Mouse (Mus musculus): ENCODE measurements around the gene Nlgn1. TPM values are rescaled to one million over a fixed set of nuclear protein-coding genes. Genes with fewer than 3 reads are reported as not detected.
"Not testable (repeated sequence)": the region's sequence is repeated elsewhere in the genome, so short reads cannot be mapped to it uniquely, and the experiment has no call there.

Nlgn1 gene
- total RNA-seq, 2 experiments from 2014 or later: 0.51 to 0.53 TPM

- DNase-seq (ENCODE audit: low spot score in 2 of 2): no peak
Measured at GRCm38 (mm10) chr3:25658006-25658405, 674.3 kb downstream of the Nlgn1 start.

- DNase-seq (ENCODE audit: low spot score in 2 of 2): no peak
Measured at GRCm38 (mm10) chr3:25657074-25657473, 675.2 kb downstream of the Nlgn1 start.

- peak in 1 of 2 experiments; percentile 3 for DNase-seq (ENCODE audit: low spot score in 2 of 2)
Measured at GRCm38 (mm10) chr3:25653010-25653409, 679.2 kb downstream of the Nlgn1 start.

- DNase-seq (ENCODE audit: low spot score in 2 of 2): no peak
Measured at GRCm38 (mm10) chr3:25645895-25646691, 686.2 kb downstream of the Nlgn1 start.

- DNase-seq (ENCODE audit: low spot score in 2 of 2): no peak
Measured at GRCm38 (mm10) chr3:25629198-25629597, 703.1 kb downstream of the Nlgn1 start.

GRCm38 (mm10) chr3:25606597-25606996 is 725.7 kb downstream of the Nlgn1 start:
- no peak for DNase-seq (ENCODE audit: low spot score in 2 of 2)

- no peak for DNase-seq (ENCODE audit: low spot score in 2 of 2)
Measured at GRCm38 (mm10) chr3:25597513-25597912, 734.7 kb downstream of the Nlgn1 start.

- no peak for DNase-seq (ENCODE audit: low spot score in 2 of 2)
Measured at GRCm38 (mm10) chr3:25575526-25575925, 756.7 kb downstream of the Nlgn1 start.

- DNase-seq (ENCODE audit: low spot score in 2 of 2): no peak
Measured at GRCm38 (mm10) chr3:25574840-25575239, 757.4 kb downstream of the Nlgn1 start.

- not testable (repeated sequence) for DNase-seq (ENCODE audit: low spot score in 2 of 2)
Measured at GRCm38 (mm10) chr3:25558513-25558912, 773.7 kb downstream of the Nlgn1 start.

GRCm38 (mm10) chr3:25549097-25549496 is 783.2 kb downstream of the Nlgn1 start:
- DNase-seq (ENCODE audit: low spot score in 2 of 2): not testable (repeated sequence)

- DNase-seq (ENCODE audit: low spot score in 2 of 2): not testable (repeated sequence)
Measured at GRCm38 (mm10) chr3:25524236-25524635, 808.0 kb downstream of the Nlgn1 start.

- no peak for DNase-seq (ENCODE audit: low spot score in 2 of 2)
Measured at GRCm38 (mm10) chr3:25463051-25463450, 869.2 kb downstream of the Nlgn1 start.

GRCm38 (mm10) chr3:25456250-25456860 is 875.9 kb downstream of the Nlgn1 start:
- no peak for DNase-seq (ENCODE audit: low spot score in 2 of 2)

- no peak for DNase-seq (ENCODE audit: low spot score in 2 of 2)
Measured at GRCm38 (mm10) chr3:25452314-25452713, 879.9 kb downstream of the Nlgn1 start.

- no peak for DNase-seq (ENCODE audit: low spot score in 2 of 2)
Measured at GRCm38 (mm10) chr3:25450471-25450870, 881.8 kb downstream of the Nlgn1 start.

- DNase-seq (ENCODE audit: low spot score in 2 of 2): no peak
Measured at GRCm38 (mm10) chr3:25449356-25449755, 882.9 kb downstream of the Nlgn1 start.

- DNase-seq (ENCODE audit: low spot score in 2 of 2): no peak
Measured at GRCm38 (mm10) chr3:25447181-25447580, 885.1 kb downstream of the Nlgn1 start.

- DNase-seq (ENCODE audit: low spot score in 2 of 2): no peak
Measured at GRCm38 (mm10) chr3:25443657-25444056, 888.6 kb downstream of the Nlgn1 start.

GRCm38 (mm10) chr3:25442617-25443016 is 889.6 kb downstream of the Nlgn1 start:
- DNase-seq (ENCODE audit: low spot score in 2 of 2): no peak

GRCm38 (mm10) chr3:25426931-25427330 is 905.3 kb downstream of the Nlgn1 start:
- DNase-seq (ENCODE audit: low spot score in 2 of 2): no peak

- no peak for DNase-seq (ENCODE audit: low spot score in 2 of 2)
Measured at GRCm38 (mm10) chr3:25412003-25412402, 920.3 kb downstream of the Nlgn1 start.
